Mouse (Mus musculus) heart, embryonic 16.5 days (tissue): ENCODE measurements around the gene Gas6. TPM values are rescaled to one million over a fixed set of nuclear protein-coding genes. Genes with fewer than 3 reads are reported as not detected.

Experiments used
- ATAC-seq: fragments of 200-750 bp; cut with Nextera tagmentation; replicated peaks from 2 replicates; pipeline ENCODE4 v1.8.0; 2017; ENCODE audit warnings: moderate number of reproducible peaks; ENCODE audit not compliant: insufficient read depth, low FRiP score; ENCODE audit errors: extremely low read depth
- H3K27ac ChIP-seq: fragments of 300-500 bp; sonication (generic); 2 replicates; pipeline ENCODE4 v1.5.1; 2014; ENCODE audit warnings: mild to moderate bottlenecking, low read length, control low read depth, moderate library complexity
- H3K27me3 ChIP-seq: fragments of 300-500 bp; sonication (generic); 2 replicates; pipeline ENCODE4 v1.6.1; 2014; ENCODE audit warnings: low read length, mixed read lengths; ENCODE audit not compliant: control insufficient read depth, insufficient read depth
- H3K36me3 ChIP-seq: fragments of 300-500 bp; sonication (generic); 2 replicates; pipeline ENCODE4 v1.6.1; 2014; ENCODE audit not compliant: control insufficient read depth, insufficient read depth
- H3K4me1 ChIP-seq: fragments of 300-500 bp; sonication (generic); 2 replicates; pipeline ENCODE4 v1.6.1; 2014; ENCODE audit warnings: low read length, mixed read lengths; ENCODE audit not compliant: control insufficient read depth, insufficient read depth
- H3K4me2 ChIP-seq: fragments of 300-500 bp; sonication (generic); 2 replicates; pipeline ENCODE4 v1.6.1; 2014; ENCODE audit warnings: low read depth, mild to moderate bottlenecking, control low read depth, low read length
- H3K4me3 ChIP-seq: fragments of 300-500 bp; sonication (generic); 2 replicates; pipeline ENCODE4 v1.5.1; 2014; ENCODE audit warnings: mild to moderate bottlenecking, control low read depth, low read length
- H3K9ac ChIP-seq: fragments of 300-500 bp; sonication (generic); 2 replicates; pipeline ENCODE4 v1.6.1; 2014; ENCODE audit warnings: low read length, control low read depth
- H3K9me3 ChIP-seq: fragments of 300-500 bp; sonication (generic); replicated peaks from 2 replicates; pipeline ENCODE4 v1.6.1; 2016; ENCODE audit warnings: low read length; ENCODE audit not compliant: control insufficient read depth
- WGBS: fragments of 180-500 bp; shearing (Covaris S2); extraction: QIAGEN DNeasy Blood & Tissue Kit; methylation state at CpG from one replicate; pipeline ENCODE4 v1.1.7; 2014; 5-methylcytosine and 5-hydroxymethylcytosine counted together
- polyA plus RNA-seq: library from polyadenylated mRNA; unstranded; fragments of >200 nt; fragmentation: Nextera tagmentation; extraction: Ambion mirVana; gene quantifications from 2 replicates; pipeline ENCODE4 v1.2.1, GENCODE M21; 2015

Gene Gas6
- polyA plus RNA-seq, 1 experiment from 2014 or later = 275 TPM

GRCm38 (mm10) chr8:13436052-13436451, 58.2 kb downstream of the Gas6 start:
- no peaks in the 10 kb centered on the region for H3K4me1 ChIP-seq
- no peak for ATAC-seq
- H3K4me3 ChIP-seq = no peak overlapping the region
- peak overlapping the region; percentile 31 for H3K4me2 ChIP-seq
- H3K27me3 ChIP-seq = peaks cover 25% of the 10 kb centered on the region
- H3K27ac ChIP-seq = no peak overlapping the region
- WGBS = 10% methylated on average over 8 of the region's 8 CpGs
- no peaks in the 10 kb centered on the region for H3K36me3 ChIP-seq
- H3K9me3 ChIP-seq = no peaks in the 10 kb centered on the region
- H3K9ac ChIP-seq = no peak overlapping the region

DNA sequence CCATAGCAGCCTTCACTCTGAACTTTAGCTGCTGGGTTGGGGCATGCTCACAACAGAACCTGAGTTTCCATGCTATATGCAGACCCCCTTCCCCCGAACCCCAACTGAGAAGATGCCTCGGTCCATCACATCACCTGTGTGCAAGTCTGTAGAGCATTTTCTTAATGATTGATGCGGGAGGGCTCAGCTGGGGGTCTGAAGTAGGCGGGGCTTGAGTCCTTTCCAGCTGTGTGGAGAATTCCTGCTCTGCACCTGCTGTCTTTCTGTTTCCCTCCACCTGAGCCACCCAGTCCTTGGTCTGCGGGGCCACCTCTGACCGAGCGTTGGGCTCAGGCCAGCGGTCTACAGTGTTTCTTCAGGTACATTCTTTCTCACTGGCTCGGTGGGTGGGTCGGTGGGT, 59.4 kb downstream of the Gas6 start, which contains the start of gene Tmem255b:
Gene Tmem255b, plus strand, starts transcription at position 301 of the 400 bp plus-strand sequence.
- Histone ChIP-seq H3K4me1 (no peaks in the 10 kb centered on the region), H3K36me3 (no peaks in the 10 kb centered on the region), H3K4me3 (peak within 1 kb of the TSS; percentile 23), H3K27ac (no peak within 1 kb of the TSS), H3K4me2 (peak within 1 kb of the TSS; percentile 31), H3K9ac (no peak within 1 kb of the TSS), H3K27me3 (peaks cover 25% of the 10 kb centered on the region), H3K9me3 (no peaks in the 10 kb centered on the region)
- WGBS = 25% methylated on average over 10 of the region's 10 CpGs
- no peak for ATAC-seq

GRCm38 (mm10) chr8:13433130-13433529, 61.2 kb downstream of the Gas6 start:
- H3K27me3 ChIP-seq = peaks cover 25% of the 10 kb centered on the region
- no peaks in the 10 kb centered on the region for H3K36me3 ChIP-seq
- WGBS = 68% methylated on average over 5 of the region's 5 CpGs
- H3K27ac ChIP-seq = no peak overlapping the region
- H3K4me1 ChIP-seq = no peaks in the 10 kb centered on the region
- no peak for ATAC-seq
- no peaks in the 10 kb centered on the region for H3K9me3 ChIP-seq
- no peak overlapping the region for H3K4me3 ChIP-seq
- no peak overlapping the region for H3K4me2 ChIP-seq
- H3K9ac ChIP-seq = no peak overlapping the region

DNA sequence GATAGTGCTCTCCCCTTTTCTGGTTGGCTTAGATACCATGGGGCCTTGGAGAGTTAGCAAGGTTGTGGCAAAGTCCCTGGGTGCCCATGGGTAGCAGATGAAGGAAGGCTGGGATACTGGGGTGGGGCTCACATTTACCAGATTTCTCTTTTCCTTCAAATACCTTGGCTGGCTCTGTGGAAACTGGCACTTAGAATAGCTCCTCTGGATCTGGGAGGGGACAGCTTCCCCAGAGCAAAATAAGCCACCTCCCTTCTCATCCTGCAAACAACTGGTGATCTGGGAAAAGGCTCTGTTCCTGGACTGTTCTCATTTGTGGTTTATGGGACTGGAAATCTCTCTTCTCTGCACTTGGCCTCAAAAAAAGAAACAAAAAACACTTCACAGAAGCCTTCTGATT, 63.4 kb downstream of the Gas6 start:
- Histone ChIP-seq H3K4me1 (no peaks in the 10 kb centered on the region), H3K9me3 (no peaks in the 10 kb centered on the region), H3K36me3 (no peaks in the 10 kb centered on the region), H3K4me2 (no peak overlapping the region), H3K9ac (no peak overlapping the region), H3K27ac (no peak overlapping the region), H3K27me3 (peaks cover 15% of the 10 kb centered on the region), H3K4me3 (no peak overlapping the region)
- no peak for ATAC-seq

- Histone ChIP-seq H3K27me3 (peaks cover 12% of the 10 kb centered on the region), H3K4me3 (no peak overlapping the region), H3K27ac (no peak overlapping the region), H3K4me2 (no peak overlapping the region), H3K9ac (no peak overlapping the region), H3K4me1 (no peaks in the 10 kb centered on the region), H3K9me3 (no peaks in the 10 kb centered on the region), H3K36me3 (no peaks in the 10 kb centered on the region)
- no peak for ATAC-seq
- 71% methylated on average over 7 of the region's 7 CpGs for WGBS
Observed at GRCm38 (mm10) chr8:13430412-13430811, 63.9 kb downstream of the Gas6 start.

DNA sequence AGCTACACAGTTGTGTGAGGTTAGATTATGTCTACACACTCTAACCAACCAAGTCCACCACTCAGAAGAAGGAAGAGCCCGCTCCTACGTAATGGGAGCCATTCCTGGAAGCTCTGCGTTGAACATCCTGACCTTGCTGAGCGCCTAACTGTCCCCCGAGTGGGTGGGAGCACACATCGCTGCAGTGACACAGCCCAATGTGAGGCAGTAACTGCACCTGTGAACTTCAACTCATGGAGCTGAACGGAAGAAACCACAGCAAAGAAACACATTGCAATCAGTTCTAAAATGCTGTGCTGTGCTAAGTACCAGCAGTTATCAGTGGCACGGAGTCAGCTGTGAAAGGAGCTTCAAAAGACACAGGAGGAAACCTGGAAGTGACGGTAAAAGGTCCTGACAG, 66.1 kb downstream of the Gas6 start:
- no peaks in the 10 kb centered on the region for H3K36me3 ChIP-seq
- no peaks in the 10 kb centered on the region for H3K27me3 ChIP-seq
- no peaks in the 10 kb centered on the region for H3K9me3 ChIP-seq
- 70% methylated on average over 9 of the region's 9 CpGs for WGBS
- peak; percentile 53; the same call in 1 of the 2 replicates for ATAC-seq
- no peaks in the 10 kb centered on the region for H3K4me1 ChIP-seq
- no peak overlapping the region for H3K9ac ChIP-seq
- no peak overlapping the region for H3K27ac ChIP-seq
- H3K4me3 ChIP-seq = no peak overlapping the region
- H3K4me2 ChIP-seq = no peak overlapping the region

DNA sequence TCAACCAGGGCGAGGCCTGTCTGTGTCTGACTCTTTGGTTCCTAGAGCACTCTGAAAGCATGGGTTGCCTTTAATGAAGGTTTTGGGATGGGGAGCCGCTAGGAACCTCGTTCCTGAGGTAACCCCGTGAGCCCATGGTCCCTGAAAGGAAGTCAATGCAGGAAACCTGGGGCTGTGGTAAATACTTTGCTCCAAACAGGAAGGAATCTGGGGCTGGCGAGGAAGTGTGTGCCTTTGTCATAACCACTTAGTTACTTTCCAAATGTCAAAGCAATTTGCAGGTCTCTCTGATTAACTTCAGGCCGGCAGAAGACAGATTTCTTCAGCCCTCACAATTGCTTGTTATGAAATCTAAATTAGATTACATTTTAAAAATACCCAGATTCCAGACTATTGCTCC, 66.9 kb downstream of the Gas6 start:
- H3K9ac ChIP-seq = no peak overlapping the region
- no peak overlapping the region for H3K4me2 ChIP-seq
- WGBS = 65% methylated on average over 6 of the region's 6 CpGs
- H3K27ac ChIP-seq = no peak overlapping the region
- no peaks in the 10 kb centered on the region for H3K27me3 ChIP-seq
- no peaks in the 10 kb centered on the region for H3K36me3 ChIP-seq
- no peak for ATAC-seq
- no peaks in the 10 kb centered on the region for H3K4me1 ChIP-seq
- no peak overlapping the region for H3K4me3 ChIP-seq
- H3K9me3 ChIP-seq = 0 out of 2 replicates have a peak, but pooled peaks cover 3% of the 10 kb centered on the region

DNA sequence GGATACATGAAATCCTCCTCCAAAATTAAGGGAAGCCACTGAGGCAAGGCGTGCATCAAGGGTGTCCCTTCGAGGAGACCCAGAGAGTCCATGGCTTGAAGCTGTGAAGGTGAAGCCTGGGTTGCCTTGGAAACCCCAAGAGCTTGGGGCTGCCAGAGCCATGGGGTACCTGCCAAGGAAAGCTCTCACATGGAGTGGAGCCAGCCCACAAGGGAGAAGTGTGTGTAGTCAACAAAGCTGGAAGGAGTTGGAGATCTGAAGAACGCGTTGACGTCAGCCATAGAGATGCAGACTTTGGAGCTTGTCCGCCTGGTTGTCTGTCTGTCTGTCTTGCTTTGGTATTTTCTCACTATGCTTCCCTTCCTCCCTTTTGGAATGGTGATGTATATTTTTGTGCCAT, 73.3 kb downstream of the Gas6 start:
- Histone ChIP-seq H3K9ac (no peak overlapping the region), H3K4me1 (no peaks in the 10 kb centered on the region), H3K36me3 (no peaks in the 10 kb centered on the region), H3K9me3 (0 out of 2 replicates have a peak, but pooled peaks cover 3% of the 10 kb centered on the region), H3K4me3 (no peak overlapping the region), H3K27ac (no peak overlapping the region), H3K27me3 (no peaks in the 10 kb centered on the region), H3K4me2 (no peak overlapping the region)
- WGBS = 86% methylated on average over 6 of the region's 6 CpGs
- ATAC-seq = no peak

DNA sequence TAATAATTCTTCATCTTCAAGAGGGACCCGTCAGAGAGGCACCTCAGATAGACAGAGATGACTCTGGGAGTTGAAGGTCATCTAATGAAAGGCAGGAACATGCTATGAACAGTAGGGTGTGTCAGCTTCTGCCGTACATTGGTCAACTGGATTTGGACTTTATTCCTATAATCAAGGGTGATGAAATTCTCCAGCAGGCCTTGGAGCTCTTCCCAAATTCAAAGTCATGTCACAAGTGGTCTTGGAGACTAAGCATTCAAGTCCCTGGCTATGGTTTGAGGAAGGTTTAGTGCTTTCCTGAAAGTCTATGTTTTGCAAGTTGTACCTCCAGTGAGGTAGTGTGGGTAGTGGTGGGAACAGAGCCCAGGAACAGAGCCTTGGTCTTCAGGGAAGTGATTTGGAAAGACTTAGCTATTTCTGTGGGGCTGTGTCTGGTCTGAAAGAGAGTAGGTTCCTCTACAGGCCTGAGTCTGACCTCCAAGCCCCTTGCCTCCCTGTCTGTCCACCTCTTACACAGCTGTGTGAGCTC, 75.1 kb downstream of the Gas6 start:
- Histone ChIP-seq H3K4me3 (no peak overlapping the region), H3K4me2 (no peak overlapping the region), H3K9me3 (0 out of 2 replicates have a peak, but pooled peaks cover 3% of the 10 kb centered on the region), H3K9ac (no peak overlapping the region), H3K4me1 (no peaks in the 10 kb centered on the region), H3K27me3 (no peaks in the 10 kb centered on the region), H3K36me3 (no peaks in the 10 kb centered on the region), H3K27ac (no peak overlapping the region)
- 66% methylated on average over 2 of the region's 2 CpGs for WGBS
- ATAC-seq = no peak
